Mouse (Mus musculus) ES-E14 (cell line): ENCODE measurements around the gene Dab1.

Experiments
- CHD2 ChIP-seq: IDR thresholded peaks from 2 replicates; pipeline ENCODE4 v1.6.1; 2014; ENCODE audit warnings: mild to moderate bottlenecking, low read depth, low read length, inconsistent platforms
- HCFC1 ChIP-seq: IDR thresholded peaks from 2 replicates; pipeline ENCODE4 v1.6.1; 2012; ENCODE audit warnings: low read length, inconsistent platforms, borderline replicate concordance; ENCODE audit not compliant: insufficient read depth
- MAFK ChIP-seq: IDR thresholded peaks from 2 replicates; pipeline ENCODE4 v1.6.1; 2014; ENCODE audit warnings: mild to moderate bottlenecking, low read depth, low read length, inconsistent platforms; ENCODE audit not compliant: insufficient read depth

GRCm38 (mm10) chr4:104073920-104074459, 454.8 kb downstream of the Dab1 start:
- TF ChIP-seq CHD2: no peak
- TF ChIP-seq MAFK: no peak
- no peak for TF ChIP-seq HCFC1
